Comparison of ENCODE assay signal across 16 mouse cellular contexts in the genomic region with DNA sequence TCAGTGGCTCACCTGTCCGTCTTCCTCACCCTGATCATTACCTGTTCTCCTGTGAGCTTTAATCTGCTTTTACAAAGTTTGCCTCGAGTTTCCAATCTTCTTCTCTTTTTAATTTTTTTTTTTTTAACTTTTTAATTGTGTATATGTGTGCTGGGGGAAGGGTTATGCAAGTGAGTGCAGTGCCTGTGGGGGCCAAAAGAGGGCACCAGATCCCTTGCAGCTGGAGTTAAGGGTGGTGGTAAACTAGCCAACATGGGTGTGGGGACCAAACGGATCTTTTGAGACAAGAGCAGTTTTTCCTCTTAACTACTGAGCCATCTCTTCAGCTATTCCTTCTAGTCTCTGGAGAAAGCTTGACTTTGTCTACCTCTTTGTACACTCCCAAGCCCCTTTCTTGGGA. TPM values are rescaled to one million over a fixed set of nuclear protein-coding genes. Genes with fewer than 3 reads are reported as not detected.
DNase-seq lines count a peak whose midpoint lies in the region; ATAC-seq and TF ChIP-seq lines count a peak whose summit lies in the region.
"Had no signal": no experiment of that assay in that cellular context is flagged by ENCODE, and none has a peak within 500 bp of the region (broad histone marks: within the 10 kb centered on the region; RNA-seq: fewer than 3 reads in every experiment).

No protein-coding gene starts in this region.

- TF ChIP-seq CTCF in liver, postnatal 0 days (IDR thresholded peaks at IDR 0.05; ENCODE audit: low read depth) = peak; percentile 54
- peak; percentile 32 to 60; a peak in 3 of 4 replicates for TF ChIP-seq CTCF in CH12.LX (conservative IDR thresholded peaks at IDR 0.05 in 1 of 2, IDR thresholded peaks at IDR 0.05 in 1 of 2; ENCODE audit: low read depth in 2 of 2, low read length in 2 of 2)

- no peaks in the 10 kb centered on the region for H3K27me3 ChIP-seq in liver, postnatal 0 days (ENCODE audit: insufficient read depth, low read length)
- H3K27me3 ChIP-seq in liver, embryonic 11.5 days (replicated peaks; ENCODE audit: control insufficient read depth, insufficient read depth, low read length) = no peaks in the 10 kb centered on the region
- H3K27me3 ChIP-seq in CH12.LX (replicated peaks) = no peaks in the 10 kb centered on the region
- H3K27me3 ChIP-seq: hindbrain, embryonic 13.5 days; limb, embryonic 12.5 days had no signal

- H3K27ac ChIP-seq in liver, postnatal 0 days (ENCODE audit: low read depth) = no peak overlapping the region
- no peak overlapping the region for H3K27ac ChIP-seq in liver, embryonic 11.5 days (ENCODE audit: low read depth, low read length)
- H3K27ac ChIP-seq in CH12.LX (ENCODE audit: insufficient read depth, low read depth) = no peak overlapping the region
- H3K27ac ChIP-seq: hindbrain, embryonic 13.5 days; limb, embryonic 12.5 days had no signal

- H3K4me1 ChIP-seq in liver, postnatal 0 days (ENCODE audit: insufficient read depth) = no peaks in the 10 kb centered on the region
- no peaks in the 10 kb centered on the region for H3K4me1 ChIP-seq in liver, embryonic 11.5 days (replicated peaks; ENCODE audit: control insufficient read depth, insufficient read depth, low read length)
- peaks cover 0 to 12% of the 10 kb centered on the region in 2 experiments; a peak in 2 of 4 replicates for H3K4me1 ChIP-seq in CH12.LX (ENCODE audit: control insufficient read depth in 1 of 2, insufficient read depth in 2 of 2)
- H3K4me1 ChIP-seq: limb, embryonic 12.5 days had no signal

- no peak overlapping the region for H3K4me2 ChIP-seq in liver, postnatal 0 days (ENCODE audit: low read depth, low read length)
- H3K4me2 ChIP-seq in liver, embryonic 11.5 days = no peak overlapping the region
- no peak overlapping the region for H3K4me2 ChIP-seq in CH12.LX (ENCODE audit: insufficient read depth, low read depth, poor library complexity, severe bottlenecking)
- H3K4me2 ChIP-seq: hindbrain, embryonic 13.5 days; limb, embryonic 12.5 days had no signal

- WGBS in liver, postnatal 0 days (ENCODE audit: insufficient replicate concordance) = 69% methylated on average over 3 of the region's 3 CpGs
- WGBS in liver, embryonic 11.5 days = 73% methylated on average over 3 of the region's 3 CpGs

- no peak for ATAC-seq in liver, postnatal 0 days
- no peak for ATAC-seq in liver, embryonic 11.5 days (replicated peaks; ENCODE audit: low FRiP score)
- no peak for ATAC-seq in inflammation-experienced regulatory T-cells, adult 6 months

- dilution Hi-C loops in CH12.LX (cut with MboI; ENCODE audit: extremely low pct_ligation_motif_present, extremely low pct_unique_long_range_greater_than_20kb, low sequenced_read_pairs) = no loop called here

- H3K9me3 ChIP-seq in liver, postnatal 0 days (ENCODE audit: low read length) = no peaks in the 10 kb centered on the region
- no peaks in the 10 kb centered on the region for H3K9me3 ChIP-seq in liver, embryonic 11.5 days (ENCODE audit: control insufficient read depth, low read length)
- H3K9me3 ChIP-seq in CH12.LX (replicated peaks; ENCODE audit: low read length) = no peaks in the 10 kb centered on the region
- H3K9me3 ChIP-seq: hindbrain, embryonic 13.5 days; limb, embryonic 12.5 days had no signal

- peak; percentile 45 for TF ChIP-seq RAD21 in CH12.LX (IDR thresholded peaks at IDR 0.05; ENCODE audit: low read depth, low read length)

- no peak for TF ChIP-seq EP300 in liver, postnatal 0 days (IDR thresholded peaks at IDR 0.05; ENCODE audit: low read depth)
- TF ChIP-seq EP300 in CH12.LX (IDR thresholded peaks at IDR 0.05; ENCODE audit: low read length) = no peak

- no peaks in the 10 kb centered on the region for H3K79me2 ChIP-seq in CH12.LX (replicated peaks; ENCODE audit: control insufficient read depth, extremely low read depth, insufficient read depth, poor library complexity, severe bottlenecking)

- TF ChIP-seq POLR2A in CH12.LX (IDR thresholded peaks at IDR 0.05; ENCODE audit: low read depth, low read length) = no peak

- H3K36me3 ChIP-seq in liver, postnatal 0 days (replicated peaks; ENCODE audit: insufficient read depth, low read length) = peaks cover 59% of the 10 kb centered on the region
- H3K36me3 ChIP-seq in liver, embryonic 11.5 days (ENCODE audit: control insufficient read depth, insufficient read depth, low read length) = peaks cover 20% of the 10 kb centered on the region
- H3K36me3 ChIP-seq in CH12.LX (replicated peaks in 1 of 2; ENCODE audit: control insufficient read depth in 1 of 2, insufficient read depth in 1 of 2, low read length in 1 of 2) = peaks cover 36 to 90% of the 10 kb centered on the region in 2 experiments

- DNase-seq in cerebellum, postnatal 14 days = peak; percentile 53 to 68
- no peak for DNase-seq in cerebellum, postnatal 4 days (ENCODE audit: low spot score in 2 of 2)
- no peak for DNase-seq in liver, postnatal 0 days
- no peak for DNase-seq in liver, embryonic 11.5 days (ENCODE audit: low spot score)
- no peak for DNase-seq in CH12.LX (ENCODE audit: extremely low read depth)
- DNase-seq in induced T-regulatory cell, adult 2 months (ENCODE audit: low read depth) = peak; percentile 47
- DNase-seq in right cerebral cortex, postnatal 14 days = no peak
- DNase-seq: adrenal gland, postnatal 14 days; gastrocnemius, postnatal 14 days had no signal

- no peak overlapping the region for H3K9ac ChIP-seq in liver, postnatal 0 days (replicated peaks)
- no peak overlapping the region for H3K9ac ChIP-seq in liver, embryonic 11.5 days (ENCODE audit: low read depth, low read length)
- H3K9ac ChIP-seq in CH12.LX (ENCODE audit: insufficient read depth, low read depth) = no peak overlapping the region
- H3K9ac ChIP-seq: hindbrain, embryonic 13.5 days; limb, embryonic 12.5 days had no signal

- in situ Hi-C loops in CH12.LX (cut with MboI; ENCODE audit: low pct_ligation_motif_present, low pct_unique_long_range_greater_than_20kb, low sequenced_read_pairs) = no loop called here

- H3K4me3 ChIP-seq in liver, postnatal 0 days (ENCODE audit: low read depth, low read length) = no peak overlapping the region
- H3K4me3 ChIP-seq in liver, embryonic 11.5 days (ENCODE audit: low read depth, low read length) = no peak overlapping the region
- H3K4me3 ChIP-seq in CH12.LX (replicated peaks in 1 of 3; ENCODE audit: low read depth in 2 of 3, low read length in 2 of 3, poor library complexity in 1 of 3) = no peak overlapping the region
- H3K4me3 ChIP-seq: erythroblast, embryonic 14.5 days; hindbrain, embryonic 13.5 days; limb, embryonic 12.5 days had no signal

TF ChIP-seq in CH12.LX, 34 proteins besides CTCF, POLR2A, EP300 and RAD21:
- TF ChIP-seq PAX5 (IDR thresholded peaks at IDR 0.05; ENCODE audit: low read length) (no peak), SIN3A (IDR thresholded peaks at IDR 0.05; ENCODE audit: low read length) (no peak), JUND (conservative IDR thresholded peaks at IDR 0.05; ENCODE audit: low read depth, low read length) (no peak), SMC3 (IDR thresholded peaks at IDR 0.05; ENCODE audit: low read depth, low read length) (peak; percentile 13), NRF1 (IDR thresholded peaks at IDR 0.05; ENCODE audit: low read depth, low read length) (no peak), E2F4 (IDR thresholded peaks at IDR 0.05; ENCODE audit: insufficient replicate concordance, low read depth, low read length) (no peak)

RNA-seq across cellular contexts. Expression of a gene that starts 3.2 kb away (rescaled TPM):
- polyA plus RNA-seq in liver, postnatal 0 days (2015; fragmentation: Nextera tagmentation; extraction: Ambion mirVana) = 0.42 and 0.60 TPM in 2 replicates
- 0.86 and 1.2 TPM in 2 replicates for polyA plus RNA-seq in liver, embryonic 11.5 days (2014; fragmentation: Nextera tagmentation; extraction: Ambion mirVana)
- 0.76 and 1.0 TPM in 2 replicates for total RNA-seq in CH12.LX (2012; rRNA removed)
- total RNA-seq in CH12.LX (2014; rRNA removed) = 0.82 and 1.1 TPM in 2 replicates
- polyA plus RNA-seq in CH12.LX (2012; ENCODE audit: insufficient read length, low read depth) = 2.1 and 2.7 TPM in 2 replicates
- 1 to 10 TPM; 1.1 to 6.1 (median 3.2) TPM for polyA plus RNA-seq in inflammation-experienced regulatory T-cells, adult 6 months (2017; shearing (Covaris generic))

RNA-seq across cellular contexts. Expression of a gene that starts 9.9 kb away (rescaled TPM):
- 26.8 and 27.8 TPM in 2 replicates for polyA plus RNA-seq in liver, postnatal 0 days (2015; fragmentation: Nextera tagmentation; extraction: Ambion mirVana)
- 96.7 and 105 TPM in 2 replicates for polyA plus RNA-seq in liver, embryonic 11.5 days (2014; fragmentation: Nextera tagmentation; extraction: Ambion mirVana)
- total RNA-seq in CH12.LX (2012; rRNA removed) (75.6 and 95.5 TPM in 2 replicates), CH12.LX (2014; rRNA removed) (53.1 and 62.2 TPM in 2 replicates)
- polyA plus RNA-seq in CH12.LX (2012; ENCODE audit: insufficient read length, low read depth) = 105 and 136 TPM in 2 replicates
- polyA plus RNA-seq in inflammation-experienced regulatory T-cells, adult 6 months (2017; shearing (Covaris generic)) = 10 to 100 TPM; 22.8 to 34.5 (median 27.5) TPM

RNA-seq across cellular contexts. Expression of a gene that starts 11.1 kb away (rescaled TPM):
- polyA plus RNA-seq in liver, postnatal 0 days (2015; fragmentation: Nextera tagmentation; extraction: Ambion mirVana) = 0.53 and 0.85 TPM in 2 replicates
- polyA plus RNA-seq in liver, embryonic 11.5 days (2014; fragmentation: Nextera tagmentation; extraction: Ambion mirVana) = 7.7 and 7.9 TPM in 2 replicates
- total RNA-seq in CH12.LX (2012; rRNA removed) (2.8 and 3.0 TPM in 2 replicates), CH12.LX (2014; rRNA removed) (1.4 and 1.5 TPM in 2 replicates)
- 2.3 and 3.0 TPM in 2 replicates for polyA plus RNA-seq in CH12.LX (2012; ENCODE audit: insufficient read length, low read depth)
- polyA plus RNA-seq in inflammation-experienced regulatory T-cells, adult 6 months (2017; shearing (Covaris generic)) = 1 to 10 TPM; 6.6 to 10.0 (median 7.5) TPM

RNA-seq across cellular contexts. Expression of a gene that starts 24.4 kb away (rescaled TPM):
- polyA plus RNA-seq in liver, postnatal 0 days (2015; fragmentation: Nextera tagmentation; extraction: Ambion mirVana) = not detected in 2 replicates
- polyA plus RNA-seq in liver, embryonic 11.5 days (2014; fragmentation: Nextera tagmentation; extraction: Ambion mirVana) = not detected in 2 replicates
- total RNA-seq in CH12.LX (2012; rRNA removed) (not detected in 2 replicates), CH12.LX (2014; rRNA removed) (not detected in 2 replicates)
- polyA plus RNA-seq in CH12.LX (2012; ENCODE audit: insufficient read length, low read depth) = not detected in 2 replicates
- not detected for polyA plus RNA-seq in inflammation-experienced regulatory T-cells, adult 6 months (2017; shearing (Covaris generic))
- total RNA-seq: adrenal gland, postnatal 14 days; gastrocnemius, postnatal 14 days; megakaryocyte-erythroid progenitor cell, adult 5-6 weeks; neutrophil, adult 5-6 weeks had no signal
- polyA plus RNA-seq: erythroblast, embryonic 14.5 days; large intestine, adult 2 months; limb, embryonic 12.5 days had no signal

RNA-seq across cellular contexts. Expression of a gene that starts 57.6 kb away (rescaled TPM):
- 68.4 and 70.9 TPM in 2 replicates for polyA plus RNA-seq in liver, postnatal 0 days (2015; fragmentation: Nextera tagmentation; extraction: Ambion mirVana)
- 187 and 220 TPM in 2 replicates for polyA plus RNA-seq in liver, embryonic 11.5 days (2014; fragmentation: Nextera tagmentation; extraction: Ambion mirVana)
- 263 and 281 TPM in 2 replicates for total RNA-seq in CH12.LX (2012; rRNA removed)
- 308 and 379 TPM in 2 replicates for total RNA-seq in CH12.LX (2014; rRNA removed)
- 1,350 and 1,545 TPM in 2 replicates for polyA plus RNA-seq in CH12.LX (2012; ENCODE audit: insufficient read length, low read depth)
- polyA plus RNA-seq in inflammation-experienced regulatory T-cells, adult 6 months (2017; shearing (Covaris generic)) = 100 to 1,000 TPM; 156 to 225 (median 201) TPM

Comparison
In these comparisons a context has a peak if more than half of its experiments do, and no peak if none do; other contexts are left out.
1. DNase-seq: peak in cerebellum, postnatal 14 days (2 of 2) and induced T-regulatory cell, adult 2 months (single experiment); none in cerebellum, postnatal 4 days (0 of 2), liver, postnatal 0 days (single experiment), liver, embryonic 11.5 days (single experiment), CH12.LX (single experiment) and right cerebral cortex, postnatal 14 days (single experiment).